Mouse (Mus musculus): Measurements from ENCODE around the gene Pknox2.

The Pknox2 gene

DNA sequence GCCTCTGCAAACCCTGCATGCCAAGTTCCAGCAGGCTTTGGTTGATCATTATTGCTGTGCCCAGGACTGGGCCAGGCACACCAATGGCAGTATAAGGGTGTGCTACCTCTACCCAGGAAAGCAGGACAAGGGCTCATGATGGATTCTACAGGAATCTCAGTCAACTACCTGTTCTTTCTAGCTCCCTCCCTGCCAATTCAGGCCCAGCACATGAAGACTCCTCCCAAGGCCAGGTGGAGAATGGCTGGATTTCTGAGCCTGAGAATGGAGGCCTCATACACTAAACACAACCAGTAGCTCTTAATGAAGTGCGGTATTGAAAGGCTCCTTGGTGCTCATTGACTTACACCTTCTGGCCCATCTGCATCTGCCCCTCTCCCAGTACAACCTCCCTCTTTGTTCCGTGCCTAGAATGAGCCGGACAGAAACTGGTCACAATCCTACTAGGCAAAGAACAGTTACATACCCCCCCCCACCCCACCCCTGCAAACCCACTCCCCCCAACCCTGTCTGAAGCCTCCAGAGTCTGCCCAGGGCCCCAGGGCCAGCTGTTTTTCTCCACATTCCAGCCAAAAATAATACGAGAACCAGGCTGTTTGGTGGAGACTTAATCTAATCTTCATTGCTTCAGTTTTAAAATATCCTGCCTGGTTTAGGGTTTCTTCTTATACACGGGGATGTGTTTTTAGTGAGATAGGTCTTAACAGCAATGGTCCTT is 6.6 kb downstream of the Pknox2 start:
- no peak for DNase-seq (ENCODE audit: low spot score)

DNA sequence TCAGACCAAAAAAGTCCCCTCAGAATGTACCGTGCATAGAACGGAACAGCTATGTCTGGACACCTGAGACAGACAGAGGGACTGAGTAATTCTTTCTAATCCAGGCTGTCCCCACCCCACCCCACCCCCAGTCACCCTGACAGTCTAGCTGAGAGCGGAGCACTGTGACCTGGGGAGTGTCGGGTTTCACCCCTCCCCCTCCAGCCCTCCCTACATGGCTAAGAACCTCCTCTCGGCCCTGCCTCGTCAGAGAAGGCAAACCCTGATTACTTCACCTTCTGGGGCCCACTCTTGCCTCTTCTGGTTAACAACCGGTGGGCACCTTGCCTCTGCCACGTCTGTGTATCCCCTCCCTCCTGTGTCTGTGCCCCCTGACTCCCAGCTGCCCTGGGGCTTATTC is 7.7 kb downstream of the Pknox2 start:
- no peak for DNase-seq (ENCODE audit: low spot score)

DNA sequence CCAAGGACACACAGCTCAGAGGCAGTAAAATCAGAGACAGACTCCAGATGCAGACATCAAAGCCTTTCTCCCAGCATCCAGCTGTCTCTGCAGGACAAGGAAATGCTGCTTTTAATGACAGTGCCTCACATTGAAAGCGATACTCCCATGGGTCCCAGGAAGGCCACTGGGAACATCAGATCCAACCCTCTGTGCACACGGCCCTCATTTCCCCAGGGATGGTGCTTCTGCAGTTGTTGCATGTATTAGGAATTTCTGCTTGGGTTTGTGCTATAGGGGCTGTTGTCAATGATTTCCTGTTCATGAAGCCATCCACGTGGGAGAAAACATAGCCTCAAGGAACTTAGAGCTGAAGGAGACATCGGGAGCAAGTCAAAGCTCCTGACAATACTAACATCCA is 8.3 kb downstream of the Pknox2 start:
- no peak for DNase-seq (ENCODE audit: low spot score)

DNA sequence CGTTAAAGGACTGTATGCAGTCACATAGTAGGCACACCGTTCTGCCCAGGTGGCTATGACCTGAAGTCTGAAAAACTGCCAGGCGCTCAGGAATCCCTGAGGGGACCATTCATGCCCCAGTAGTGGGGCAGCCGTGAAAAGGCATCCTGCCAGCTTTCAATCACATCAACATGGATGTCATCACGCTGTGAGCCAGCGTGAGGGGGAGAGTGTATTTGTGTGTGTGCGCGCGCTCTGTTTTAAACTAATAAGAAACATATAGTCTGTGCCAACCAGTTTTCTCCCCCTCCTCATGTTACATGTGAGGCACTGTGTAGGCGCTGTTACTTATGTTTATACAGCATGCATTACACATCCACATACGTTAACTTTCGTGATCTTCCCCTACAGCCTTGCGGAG is 10.9 kb downstream of the Pknox2 start:
- DNase-seq (ENCODE audit: low spot score): no peak

DNA sequence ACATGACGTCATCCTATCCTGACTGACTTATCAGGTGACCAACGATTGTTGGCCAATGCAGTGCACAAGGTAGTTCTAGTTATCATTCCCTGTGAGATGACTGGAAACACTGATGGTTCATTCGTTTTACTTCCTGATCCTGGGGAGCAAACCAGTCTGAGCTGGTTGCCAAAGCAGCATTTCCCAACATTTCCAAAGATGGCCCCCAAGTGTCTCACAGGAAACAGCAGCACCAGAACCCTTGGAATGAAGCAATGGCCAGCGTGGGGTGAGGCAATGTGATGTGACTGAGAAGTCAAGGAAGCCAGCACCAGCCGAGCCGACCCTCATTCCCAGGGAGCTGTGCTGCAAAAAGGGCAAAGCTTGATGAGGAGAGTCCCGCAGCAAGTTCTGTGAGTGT is 13.7 kb downstream of the Pknox2 start:
- no peak for DNase-seq (ENCODE audit: low spot score)

DNA sequence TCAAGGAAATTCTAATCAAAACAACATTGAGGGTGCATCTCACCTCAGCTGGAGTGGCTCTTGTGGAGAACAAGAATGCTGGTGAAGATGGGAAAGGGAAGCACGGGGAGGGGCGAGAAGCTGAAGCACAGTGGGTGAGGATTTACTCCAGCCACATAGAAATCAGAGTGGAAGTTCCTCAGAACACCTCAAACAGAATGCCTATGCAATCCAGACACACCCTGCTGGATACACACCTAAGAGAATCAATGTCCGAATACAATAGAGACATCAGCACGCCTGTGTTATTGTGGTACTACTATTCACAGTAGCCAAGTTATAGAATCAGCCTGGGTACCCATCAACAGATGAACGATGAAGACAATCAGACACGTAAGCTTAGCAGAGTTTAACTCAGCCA is 18.2 kb downstream of the Pknox2 start:
- no peak for DNase-seq (ENCODE audit: low spot score)

DNA sequence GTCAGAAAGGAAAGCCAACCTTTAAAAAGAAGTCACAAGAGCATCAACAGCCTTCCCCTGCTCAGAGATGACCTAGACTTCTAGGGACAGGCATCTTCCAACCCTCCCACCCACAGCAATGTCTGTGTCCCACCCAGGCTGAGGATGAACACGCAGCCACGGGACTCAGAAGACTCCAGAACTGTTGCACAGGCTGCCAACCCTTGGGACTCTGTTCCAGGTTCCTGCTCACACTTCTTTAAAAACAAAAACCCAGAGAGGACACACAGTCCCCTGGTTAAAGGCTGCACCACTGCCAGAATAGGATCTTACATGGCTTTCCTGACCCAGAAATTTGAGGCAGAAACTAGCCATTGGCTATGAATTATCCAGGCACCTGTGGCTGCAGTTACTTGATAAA is 21.0 kb downstream of the Pknox2 start:
- DNase-seq (ENCODE audit: low spot score): no peak

DNA sequence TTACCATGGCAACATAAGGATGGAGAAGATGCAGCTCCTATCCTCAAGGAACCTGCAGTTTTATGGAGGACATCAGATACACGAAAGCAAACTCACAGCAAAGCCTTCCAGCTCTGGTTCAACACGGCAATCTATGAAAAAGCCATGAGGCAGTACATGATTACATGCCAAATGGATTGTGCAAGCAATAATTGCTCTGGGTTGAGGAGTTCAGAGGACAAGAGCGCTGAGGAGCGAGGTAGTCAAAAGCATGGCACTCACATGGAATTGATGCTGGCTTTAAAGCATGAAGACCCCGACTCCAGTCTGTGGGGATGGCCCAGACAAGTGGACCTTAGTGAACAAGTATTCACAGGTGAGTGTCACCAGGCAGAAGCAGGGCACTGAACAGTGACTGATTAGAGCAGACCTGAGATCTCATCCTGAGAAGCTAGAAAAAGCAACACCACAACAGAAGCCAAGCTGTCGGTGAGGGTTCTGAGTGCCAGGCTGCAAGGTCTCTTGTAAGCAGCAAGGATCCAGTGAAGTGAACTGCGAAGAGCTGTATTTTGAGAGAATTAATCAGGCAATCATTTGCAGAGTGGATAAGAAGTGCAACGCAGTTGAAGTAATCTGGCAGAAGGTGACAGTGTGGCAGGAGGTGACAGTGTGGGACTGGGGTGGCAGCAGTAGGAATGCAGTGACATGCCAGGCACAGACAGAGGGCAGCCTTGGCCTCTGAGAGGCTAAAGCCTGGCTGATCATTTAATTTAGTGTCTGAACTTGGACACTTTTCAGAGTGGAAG is 22.3 kb downstream of the Pknox2 start:
- no peak for DNase-seq (ENCODE audit: low spot score)

DNA sequence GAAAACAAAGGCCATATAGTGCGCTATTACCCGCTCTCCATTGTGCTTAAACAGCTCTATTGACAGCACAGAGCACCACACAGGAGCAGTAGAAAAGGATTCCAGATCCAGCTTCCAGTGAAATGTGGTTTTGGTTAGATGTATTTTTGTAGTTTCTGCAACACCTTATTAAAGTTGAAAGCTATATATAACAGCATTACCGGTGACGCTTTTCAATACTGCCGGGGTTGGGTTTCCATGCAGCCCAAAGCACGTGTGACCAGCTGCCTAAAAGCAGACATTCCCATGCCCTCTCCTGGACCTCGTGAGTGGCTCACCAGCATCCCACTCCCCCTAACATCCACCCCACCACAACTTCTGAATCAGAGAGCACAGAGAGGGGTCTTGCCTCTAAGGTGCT is 23.8 kb downstream of the Pknox2 start:
- DNase-seq (ENCODE audit: low spot score): no peak

DNA sequence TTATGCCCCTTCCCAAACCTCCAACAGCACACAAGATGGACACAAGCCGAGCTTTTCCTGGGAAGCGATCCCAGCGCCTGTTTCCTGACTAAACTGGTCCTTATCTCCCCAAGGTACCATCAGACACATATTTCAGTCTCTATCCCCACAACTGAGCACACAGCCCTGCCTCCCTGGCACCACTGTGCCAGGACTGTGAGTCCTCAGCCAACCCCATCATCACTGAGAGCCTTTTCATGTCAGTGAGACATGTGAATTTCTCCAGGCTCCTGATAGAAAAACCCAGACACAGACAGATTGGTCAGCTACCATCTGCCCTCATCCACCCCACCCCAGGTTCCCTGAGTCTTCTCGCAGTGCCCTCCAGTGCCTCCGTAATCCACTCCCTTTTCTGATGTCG is 24.2 kb downstream of the Pknox2 start:
- no peak for DNase-seq (ENCODE audit: low spot score)

DNA sequence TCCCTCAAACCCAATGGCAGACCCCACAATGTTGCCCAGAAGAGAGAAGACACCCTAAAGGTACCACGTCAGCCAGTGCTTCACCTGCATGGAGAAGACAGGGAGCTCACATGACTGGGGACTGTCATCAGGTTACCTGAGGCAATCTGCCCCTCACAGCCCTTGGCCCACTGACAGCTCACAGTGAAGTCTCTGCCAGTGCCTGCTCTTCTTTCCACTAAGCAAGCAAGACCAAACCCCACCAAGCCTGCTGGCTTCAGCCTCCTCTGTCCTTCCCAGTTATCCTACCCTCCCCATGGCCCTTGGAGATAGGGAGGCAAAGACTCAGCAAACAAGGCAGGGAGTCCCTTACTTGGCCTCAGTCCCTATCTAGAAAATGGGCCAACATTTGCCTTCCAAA is 24.8 kb downstream of the Pknox2 start:
- no peak for DNase-seq (ENCODE audit: low spot score)

DNA sequence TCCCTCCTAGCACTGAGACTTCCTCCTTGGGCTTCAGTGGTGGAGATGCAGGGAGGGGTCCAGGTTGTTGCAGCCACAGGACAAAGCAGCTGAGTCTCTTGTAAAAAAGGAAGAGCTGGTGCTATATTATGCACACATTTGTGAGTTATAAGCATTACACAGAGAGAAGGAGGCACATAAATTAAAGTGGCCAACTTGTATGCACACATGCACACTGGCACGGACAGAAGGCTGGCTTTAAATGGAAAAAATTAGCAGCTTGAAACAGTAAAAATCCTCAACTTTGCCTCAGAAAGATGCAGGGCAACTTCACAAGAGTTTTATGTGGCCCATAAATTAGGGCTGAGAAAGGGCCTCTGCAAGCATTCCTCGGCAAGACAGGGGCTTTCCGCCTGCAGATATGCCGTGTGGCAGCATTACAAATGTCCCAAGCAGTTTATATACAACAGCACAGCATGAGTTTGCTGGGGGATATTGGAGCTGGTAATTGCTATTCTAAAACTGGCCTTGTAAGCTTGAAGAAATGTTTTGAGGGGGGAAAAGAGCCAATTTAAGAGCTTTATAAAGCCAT is 25.4 kb downstream of the Pknox2 start:
- DNase-seq (ENCODE audit: low spot score): no peak

DNA sequence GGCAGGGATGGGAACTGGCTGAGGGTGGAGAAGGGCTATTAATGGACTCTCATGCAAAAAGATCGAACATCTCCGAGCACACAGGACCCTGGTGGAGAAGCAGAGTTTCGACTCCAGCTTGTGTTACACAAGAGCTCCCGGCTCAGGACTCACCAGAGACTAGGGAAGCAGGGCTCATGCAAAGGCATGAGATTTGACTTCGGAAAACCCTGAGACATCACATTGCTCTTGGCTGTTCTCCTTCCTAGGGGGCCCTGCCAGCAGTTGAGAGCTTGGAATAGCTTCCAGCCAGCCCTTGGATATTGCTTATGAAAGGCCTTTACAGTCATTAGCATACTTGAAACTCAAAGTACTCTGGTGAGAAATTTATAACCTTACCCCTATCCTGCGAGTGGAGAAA is 26.4 kb downstream of the Pknox2 start:
- DNase-seq (ENCODE audit: low spot score): no peak

DNA sequence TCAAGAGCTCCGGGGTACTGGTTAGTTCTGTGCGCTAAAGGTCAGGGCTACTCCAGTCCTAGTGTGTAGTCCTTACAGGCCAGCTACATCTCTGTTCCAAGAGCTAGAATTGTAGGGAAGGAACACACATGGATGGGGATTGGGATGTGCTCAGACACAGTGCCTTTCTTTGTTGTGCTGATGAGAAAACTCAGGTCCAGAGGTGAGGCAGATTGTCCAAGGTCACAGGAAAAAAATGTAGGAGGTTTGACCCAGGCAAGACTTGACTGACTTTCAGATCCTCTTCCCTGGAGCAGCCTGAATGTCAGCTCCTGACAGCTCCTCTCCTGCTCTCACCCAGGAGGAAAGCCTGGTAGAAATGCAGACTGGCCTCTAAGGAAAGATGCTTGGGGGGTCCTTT is 29.7 kb downstream of the Pknox2 start:
- no peak for DNase-seq (ENCODE audit: low spot score)

DNA sequence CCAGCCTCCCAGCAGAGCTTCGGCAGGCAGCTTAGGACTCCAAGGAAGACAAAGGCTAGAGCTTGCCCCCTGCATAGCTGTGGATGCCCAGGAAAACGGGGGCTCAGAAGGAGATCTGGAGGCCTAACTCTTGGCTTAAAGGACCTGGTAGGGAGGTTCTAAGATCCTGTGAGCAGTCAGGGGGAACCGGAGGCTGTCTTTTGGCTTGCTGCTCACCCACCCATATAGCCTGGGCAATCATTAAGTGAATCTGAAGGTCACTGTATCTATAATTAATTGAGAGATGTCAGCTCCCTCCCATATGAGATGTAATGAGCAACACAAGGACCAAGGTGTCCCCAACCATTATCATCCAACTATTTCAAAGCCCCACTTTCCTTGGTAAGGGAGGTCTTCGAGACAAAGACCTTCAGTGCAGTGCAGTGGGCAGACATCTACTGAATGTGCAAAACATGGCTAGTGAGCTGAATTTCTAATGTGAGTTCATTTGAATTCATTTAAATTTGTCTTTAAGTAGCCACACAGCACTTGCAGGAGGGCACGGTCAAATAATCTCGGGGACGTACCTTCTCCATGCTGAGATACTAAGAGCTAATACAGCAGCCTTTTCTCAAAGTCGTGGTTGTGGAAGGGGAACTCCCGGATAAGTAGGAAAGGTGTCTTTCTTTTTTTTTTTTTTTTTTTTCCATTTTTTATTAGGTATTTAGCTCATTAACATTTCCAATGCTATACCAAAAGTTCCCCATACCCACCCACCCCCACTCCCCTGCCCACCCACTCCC is 30.4 kb downstream of the Pknox2 start:
- DNase-seq (ENCODE audit: low spot score): no peak

DNA sequence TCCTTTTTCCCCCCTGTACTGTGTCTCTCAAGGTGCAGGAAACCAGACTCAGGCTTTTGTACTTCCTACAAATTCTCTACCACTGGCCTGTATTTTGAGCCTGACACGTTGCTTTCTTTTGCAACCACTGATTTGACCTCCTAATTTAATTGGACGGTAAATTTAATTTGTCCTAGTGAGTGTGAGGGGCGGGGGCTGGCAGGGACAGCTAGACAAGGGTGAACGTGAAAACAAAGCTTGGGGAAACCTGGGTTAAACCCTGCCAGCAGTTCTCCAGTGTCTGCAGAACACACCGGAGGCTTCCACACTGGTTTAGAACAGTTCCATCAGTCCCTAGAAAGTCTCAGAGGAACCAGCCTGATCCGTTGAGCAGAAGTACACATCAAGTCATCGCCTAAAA is 31.4 kb downstream of the Pknox2 start:
- DNase-seq (ENCODE audit: low spot score): no peak

DNA sequence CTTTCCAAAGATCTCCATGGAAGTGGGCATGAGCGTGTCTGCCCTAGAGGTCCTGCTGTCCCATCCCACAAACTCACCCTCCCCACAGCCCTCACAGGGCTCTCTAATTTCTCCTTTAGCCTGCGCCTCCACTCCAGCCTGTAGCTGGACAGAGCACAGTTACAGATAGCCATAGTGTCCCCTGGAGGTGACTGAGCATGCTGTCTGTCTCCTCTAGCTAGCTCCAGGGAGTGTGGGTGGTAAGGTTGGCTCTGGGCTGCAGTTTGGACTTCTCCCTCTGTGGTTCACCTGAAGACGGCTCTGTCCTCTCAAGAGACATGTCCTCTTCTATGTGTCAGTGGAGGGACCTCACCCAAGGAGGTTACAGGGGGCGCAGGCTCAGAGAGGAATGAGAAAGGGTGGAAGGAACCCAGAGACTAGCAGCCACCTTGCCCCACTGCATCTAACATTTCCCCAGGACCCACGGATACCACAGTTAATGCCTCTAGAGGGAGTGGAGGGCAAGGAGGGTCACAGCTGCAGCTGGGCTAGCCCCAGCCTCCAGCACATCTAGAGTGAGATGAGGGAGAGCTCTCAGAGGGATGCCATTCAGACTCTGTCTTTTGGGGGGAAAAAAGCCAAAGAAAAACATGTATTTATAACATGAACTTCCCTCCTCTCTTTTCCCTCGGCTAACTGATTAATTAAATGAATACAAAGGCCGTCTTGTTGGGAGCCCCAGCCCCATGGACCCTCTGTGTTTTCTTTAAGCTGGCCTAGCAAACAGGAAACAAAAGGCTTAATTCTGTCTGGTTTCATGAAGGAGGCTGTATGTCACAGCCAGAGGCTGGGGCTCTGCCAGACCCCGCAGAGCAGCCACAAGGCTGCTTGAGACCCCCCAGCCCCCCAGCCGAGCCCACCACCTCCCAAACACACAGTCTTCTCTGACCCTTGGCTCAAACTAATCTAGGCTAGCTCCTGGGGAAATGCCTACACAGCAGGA is 32.6 kb downstream of the Pknox2 start:
- DNase-seq (ENCODE audit: low spot score): no peak

DNA sequence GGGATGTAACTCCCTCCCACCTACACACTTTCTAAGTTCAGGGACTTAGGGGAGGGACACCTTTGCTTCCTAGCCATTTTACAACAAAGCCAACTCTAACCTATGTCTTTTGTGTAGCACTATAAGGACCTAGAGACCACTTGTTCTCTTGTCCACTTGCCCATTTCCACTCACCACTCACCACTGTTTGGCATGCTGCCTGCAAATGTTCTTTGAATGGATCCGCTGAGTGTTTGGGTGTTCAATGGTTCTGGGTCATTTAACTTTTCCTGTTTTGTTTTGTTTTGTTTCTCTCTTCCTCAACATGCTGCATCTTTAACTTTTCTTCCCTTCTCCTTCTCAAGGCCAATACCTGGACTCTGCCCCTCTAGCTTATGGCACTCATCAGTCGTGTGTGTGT is 39.7 kb downstream of the Pknox2 start:
- no peak for DNase-seq (ENCODE audit: low spot score)

DNA sequence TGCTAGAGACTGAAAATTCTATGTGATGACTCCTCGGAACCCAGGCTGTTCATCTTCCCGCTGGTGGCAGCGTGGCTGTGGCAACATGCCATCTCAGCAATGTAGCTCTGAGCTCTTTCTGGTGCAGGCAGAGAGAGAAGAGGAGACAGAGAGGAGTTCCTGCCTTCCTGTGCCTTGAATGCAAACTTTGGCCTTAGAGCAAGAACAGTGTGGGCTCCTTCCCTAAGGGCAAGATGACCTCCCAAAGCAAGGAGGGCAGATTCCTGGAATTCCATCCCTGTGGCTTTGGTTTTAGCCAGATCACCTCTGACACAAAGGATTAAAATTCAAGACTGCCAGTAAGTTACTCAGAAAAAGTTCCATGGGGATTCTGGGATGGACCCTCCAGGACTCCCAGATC is 40.4 kb downstream of the Pknox2 start:
- DNase-seq (ENCODE audit: low spot score): no peak

DNA sequence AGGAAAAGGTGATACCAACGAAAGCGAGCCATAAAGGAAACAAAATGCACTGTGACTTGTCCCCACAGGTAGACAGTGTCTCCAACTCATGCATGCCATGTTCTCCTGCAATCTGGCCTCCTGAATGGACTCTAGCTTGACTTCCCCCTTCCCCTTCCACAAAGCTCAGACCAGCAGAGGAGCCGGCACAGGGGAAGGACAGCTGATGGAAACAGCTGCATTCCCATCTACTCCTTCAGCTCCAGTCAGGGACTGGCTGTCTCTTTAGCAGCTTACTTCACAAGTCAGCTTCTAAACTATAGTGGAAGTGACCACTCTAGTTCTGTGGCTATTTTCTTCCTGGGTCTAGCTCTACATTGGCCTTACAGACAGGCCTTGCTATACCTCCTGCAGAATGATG is 43.0 kb downstream of the Pknox2 start:
- DNase-seq (ENCODE audit: low spot score): no peak

DNA sequence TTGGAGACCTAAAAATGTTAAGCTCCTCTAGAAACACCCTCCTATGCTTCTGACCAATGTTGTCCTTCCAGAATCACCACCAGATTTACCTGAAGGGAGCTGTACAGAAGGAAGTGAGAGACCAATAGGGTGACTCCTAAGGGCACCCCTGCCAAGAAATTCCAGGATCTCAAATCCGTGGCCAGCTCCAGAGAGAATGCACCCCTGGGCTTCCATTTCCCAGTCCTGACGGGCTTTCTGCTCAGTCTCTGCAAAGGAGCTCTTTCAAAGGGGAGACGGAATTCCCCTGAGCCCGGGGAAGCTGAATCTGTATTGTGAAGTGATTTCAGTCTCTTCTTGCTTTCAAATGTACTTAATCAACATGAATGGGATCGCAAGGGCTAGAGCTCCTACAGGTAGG is 43.4 kb downstream of the Pknox2 start:
- DNase-seq (ENCODE audit: low spot score): no peak
